Mouse (Mus musculus) small intestine, adult 2 months (tissue): ENCODE measurements around the gene Psma2.

Experiments used
- CTCF ChIP-seq: fragments of 200-500 bp; IDR thresholded peaks from 2 replicates; pipeline ENCODE4 v1.5.1; 2012; ENCODE audit warnings: low read depth, mild to moderate bottlenecking, control low read depth, inconsistent platforms, low read length, moderate library complexity, mixed read lengths; ENCODE audit not compliant: insufficient replicate concordance, insufficient read length; ENCODE audit errors: extremely low read depth
- POLR2A ChIP-seq: fragments of 200-500 bp; IDR thresholded peaks from 2 replicates; pipeline ENCODE4 v1.6.1; 2012; ENCODE audit warnings: low read depth, mild to moderate bottlenecking, control low read depth, inconsistent platforms, low read length, moderate library complexity

- TF ChIP-seq CTCF (no peak), POLR2A (no peak)
Measured at GRCm38 (mm10) chr13:14613553-14613952, 513 bp downstream of the Psma2 start.
